Mouse (Mus musculus) G1E (cell line): ENCODE measurements around the gene Myt1.

Experiments used
- CTCF ChIP-seq: IDR thresholded peaks from 2 replicates; pipeline ENCODE4 v1.5.1; 2012; ENCODE audit warnings: low read depth, low read length, inconsistent platforms, mixed read lengths
- GATA1 ChIP-seq: IDR thresholded peaks from 2 replicates; pipeline ENCODE4 v1.6.1; 2012; ENCODE audit warnings: borderline replicate concordance, low read length, inconsistent platforms, mixed read lengths
- POLR2AphosphoS5 ChIP-seq: IDR thresholded peaks from 2 replicates; pipeline ENCODE4 v1.6.1; 2012; ENCODE audit warnings: low read depth, low read length, inconsistent platforms; ENCODE audit not compliant: insufficient replicate concordance
- TAL1 ChIP-seq: conservative IDR thresholded peaks from 2 replicates; pipeline ENCODE4 v1.6.1; 2012; ENCODE audit warnings: low read depth, low read length, inconsistent platforms, mixed read lengths

DNA sequence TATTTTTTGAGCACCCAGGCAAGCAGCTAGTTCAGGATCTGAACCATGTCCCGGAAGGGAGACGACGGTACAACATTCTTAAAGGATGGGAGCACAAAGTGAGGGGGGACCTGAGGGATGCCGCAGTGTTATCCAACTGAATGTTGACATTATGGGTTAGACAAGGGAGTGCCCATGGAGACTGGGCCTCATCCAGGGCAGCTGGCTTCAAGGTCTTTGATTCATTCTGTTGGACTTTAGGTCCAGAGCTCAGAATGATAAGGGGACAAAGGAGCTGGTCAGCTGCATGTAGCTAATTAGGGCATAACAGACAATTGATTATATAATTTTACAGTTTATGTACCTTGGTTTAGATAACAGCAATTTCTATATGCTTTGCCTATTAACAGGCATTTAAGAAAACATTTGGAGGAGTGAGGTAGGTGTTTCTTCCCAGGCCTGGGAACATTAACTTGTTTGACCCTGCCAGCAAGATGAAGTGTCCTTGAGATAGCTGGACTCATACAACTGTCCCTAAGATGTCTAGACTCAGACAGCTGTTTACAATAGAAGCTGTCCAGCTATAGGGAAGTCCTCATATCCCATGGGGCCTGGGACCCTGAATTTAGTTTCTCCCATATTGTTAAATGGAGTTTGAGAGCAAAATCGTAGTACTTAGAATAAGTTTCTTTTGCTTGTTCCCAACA, 82.7 kb downstream of the Myt1 start:
- TF ChIP-seq GATA1: no peak
- TF ChIP-seq CTCF: no peak
- no peak for TF ChIP-seq TAL1
- no peak for TF ChIP-seq POLR2AphosphoS5
